Mouse (Mus musculus) E14TG2a.4 (cell line): Measurements from ENCODE around the gene Prkag3.

Experiments used
- CTCF ChIP-seq: conservative IDR thresholded peaks from 2 replicates; pipeline ENCODE4 v1.5.1; 2014; ENCODE audit warnings: low read length
- POU5F1 ChIP-seq: IDR thresholded peaks from 2 replicates; pipeline ENCODE4 v1.6.1; 2014; ENCODE audit warnings: low read length, borderline replicate concordance

DNA sequence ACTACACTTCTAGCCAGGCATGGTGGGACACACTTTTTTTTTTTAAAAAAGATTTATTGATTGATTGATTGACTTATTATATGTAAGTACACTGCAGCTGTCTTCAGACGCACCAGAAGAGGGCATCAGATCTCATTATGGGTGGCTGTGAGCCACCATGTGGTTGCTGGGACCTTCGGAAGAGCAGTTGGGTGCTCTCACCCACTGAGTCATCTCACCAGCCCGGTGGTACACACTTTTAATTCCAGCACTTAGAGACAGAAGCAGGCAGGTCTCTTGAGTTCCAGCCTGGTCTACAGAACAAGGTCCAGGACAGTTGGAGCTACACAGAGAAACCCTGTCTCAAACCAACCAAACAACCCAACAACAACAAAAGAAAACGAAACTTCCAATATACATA is 37.0 kb downstream of the Prkag3 start:
- no peak for TF ChIP-seq CTCF
- no peak for TF ChIP-seq POU5F1
